Mouse (Mus musculus) lung, adult 2 months (tissue): Measurements from ENCODE around the gene Ndufaf1.

ENCODE experiments used
- CTCF ChIP-seq: fragments of 200-500 bp; IDR thresholded peaks from 2 replicates; pipeline ENCODE4 v1.5.1; 2011; ENCODE audit warnings: mild to moderate bottlenecking, low read length, control low read depth; ENCODE audit not compliant: insufficient read depth
- POLR2A ChIP-seq: fragments of 200-500 bp; IDR thresholded peaks from 2 replicates; pipeline ENCODE4 v1.6.1; 2011; ENCODE audit warnings: low read depth, mild to moderate bottlenecking, control low read depth, low read length, borderline replicate concordance; ENCODE audit errors: extremely low read depth

GRCm38 (mm10) chr2:119675831-119676230 is 13.2 kb upstream of the Ndufaf1 start:
- no peak for TF ChIP-seq POLR2A
- TF ChIP-seq CTCF: no peak
